Mouse (Mus musculus) left cerebral cortex, postnatal 4 days (tissue): ENCODE data around the gene Bcas1. TPM values are rescaled to one million over a fixed set of nuclear protein-coding genes. Genes with fewer than 3 reads are reported as not detected.
"Not testable (repeated sequence)": the region's sequence is repeated elsewhere in the genome, so short reads cannot be mapped to it uniquely, and the experiment has no call there.

Experiments
- DNase-seq: peaks from one replicate; pipeline ENCODE4 v3.0.0-alpha.2; 2022
- intact Hi-C: fragments of 180-260 bp; cut with DNase I; formaldehyde crosslinking; loops from one replicate; pipeline ENCODE4 v1.15.1; 2025
- total RNA-seq, 2 experiments: library from RNA; stranded (reverse); gene quantifications; 2 replicates each; pipeline ENCODE4 v1.2.3; 2021

The Bcas1 gene
- 10 to 100 TPM; 10.9 to 13.6 TPM for total RNA-seq

DNA sequence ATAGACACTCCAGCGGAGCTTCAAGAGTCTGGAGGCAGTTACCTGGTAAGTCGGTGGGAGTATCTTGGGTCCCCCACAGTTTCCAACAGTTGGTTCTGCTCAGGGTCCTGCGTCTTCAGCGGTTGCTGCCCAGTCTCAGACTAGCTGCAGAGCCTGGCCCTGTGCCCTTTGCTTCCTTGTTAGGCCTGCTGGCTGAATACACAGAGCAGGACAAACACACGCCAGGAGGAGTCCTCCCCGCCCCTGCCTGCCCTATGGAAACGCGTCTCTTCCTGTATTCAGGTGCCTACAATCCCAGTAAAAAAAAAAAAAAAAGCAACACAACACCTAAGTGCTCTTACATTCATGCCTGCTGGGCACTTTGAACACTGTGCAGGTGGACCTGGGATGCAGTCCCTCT is at the start of gene Bcas1:
TSS of gene Bcas1 (minus strand) at position 142 of the 400 bp plus-strand sequence.
- intact Hi-C loops, result no loop called here
- DNase-seq, result no peak

DNA sequence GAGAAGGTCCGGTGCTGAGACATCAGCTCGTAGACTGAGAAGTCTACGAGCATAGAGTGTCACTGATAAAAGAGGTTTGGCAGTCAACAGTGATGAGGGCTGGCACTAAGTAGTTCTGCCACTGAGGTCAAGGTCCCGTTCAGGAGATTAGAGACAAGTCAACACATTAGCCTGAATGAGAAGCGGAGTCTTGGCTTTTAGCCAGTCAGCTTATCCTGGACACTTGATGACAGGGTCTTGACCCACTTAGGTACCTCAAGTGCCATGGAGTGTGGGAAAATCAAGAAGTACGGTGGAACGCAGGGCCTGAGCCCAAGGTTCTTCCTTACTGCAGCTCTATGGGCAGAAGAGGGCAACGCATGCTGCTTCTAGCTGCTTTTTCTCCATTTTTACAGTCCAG is 49.0 kb upstream of the Bcas1 start:
- DNase-seq, result no peak
- intact Hi-C loops, result no loop called here

DNA sequence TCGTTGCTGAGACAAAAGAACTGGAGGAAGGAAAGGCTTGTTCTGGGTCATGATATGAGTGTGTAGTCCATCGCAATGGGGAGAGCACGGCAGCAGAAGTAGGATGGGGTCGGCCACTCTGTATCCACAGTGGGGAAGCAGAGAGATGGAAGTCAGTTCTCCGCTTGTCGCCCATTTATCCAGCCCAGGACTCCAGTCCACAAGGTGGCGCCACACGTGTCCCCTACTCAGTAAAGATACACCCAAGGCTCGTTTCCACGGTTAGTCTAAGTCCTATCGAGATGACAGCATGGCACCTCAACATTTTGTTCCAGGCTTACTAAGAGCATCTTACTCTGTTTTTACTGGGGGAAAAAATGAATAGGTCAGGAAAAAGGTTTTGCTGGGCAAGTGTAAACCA is 48.6 kb upstream of the Bcas1 start:
- DNase-seq, result peak; percentile 18
- intact Hi-C loops, result no loop called here

GRCm38 (mm10) chr2:170475164-170475563 is 47.5 kb upstream of the Bcas1 start:
- DNase-seq, result no peak
- intact Hi-C loops, result no loop called here

DNA sequence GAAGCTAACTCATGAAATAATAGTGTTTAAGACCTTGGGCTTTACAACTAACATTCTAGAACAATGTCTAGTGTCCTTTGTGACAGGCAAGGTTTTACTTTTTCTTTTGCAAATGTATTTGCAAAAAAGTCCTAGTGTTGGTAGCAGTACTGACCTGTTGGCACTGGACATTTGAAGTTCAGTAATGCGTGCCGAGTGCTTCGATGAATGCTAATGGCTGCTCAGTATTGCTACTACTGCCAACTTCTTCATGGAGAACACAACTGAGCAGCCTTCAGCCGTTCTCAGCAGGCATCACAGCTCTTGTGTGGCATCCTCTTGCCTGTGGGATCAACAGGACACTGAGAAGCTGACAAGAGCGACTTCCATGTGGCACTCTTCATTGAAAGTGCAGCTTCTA is 46.5 kb upstream of the Bcas1 start:
- intact Hi-C loops, result no loop called here
- DNase-seq, result no peak

DNA sequence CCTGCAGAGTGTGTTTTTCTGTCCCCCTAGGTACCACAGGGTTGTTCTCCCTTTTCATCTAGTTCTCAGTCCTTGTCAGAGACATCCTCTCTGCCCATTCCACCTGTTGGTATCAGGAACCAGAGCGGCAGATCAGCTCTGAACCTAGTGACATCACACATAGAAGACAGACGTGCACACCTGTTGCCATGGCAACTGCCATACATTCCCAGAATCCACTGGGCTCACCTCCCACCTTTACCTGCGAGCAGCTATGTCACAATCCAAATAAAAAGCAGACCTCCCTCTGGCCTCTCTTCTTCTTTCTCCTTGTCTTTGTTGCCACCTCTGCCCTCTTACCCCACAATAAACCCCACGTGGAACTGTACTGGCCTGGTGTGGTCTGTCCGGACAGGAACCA is 42.9 kb upstream of the Bcas1 start:
- no peak for DNase-seq
- intact Hi-C loops, result no loop called here

DNA sequence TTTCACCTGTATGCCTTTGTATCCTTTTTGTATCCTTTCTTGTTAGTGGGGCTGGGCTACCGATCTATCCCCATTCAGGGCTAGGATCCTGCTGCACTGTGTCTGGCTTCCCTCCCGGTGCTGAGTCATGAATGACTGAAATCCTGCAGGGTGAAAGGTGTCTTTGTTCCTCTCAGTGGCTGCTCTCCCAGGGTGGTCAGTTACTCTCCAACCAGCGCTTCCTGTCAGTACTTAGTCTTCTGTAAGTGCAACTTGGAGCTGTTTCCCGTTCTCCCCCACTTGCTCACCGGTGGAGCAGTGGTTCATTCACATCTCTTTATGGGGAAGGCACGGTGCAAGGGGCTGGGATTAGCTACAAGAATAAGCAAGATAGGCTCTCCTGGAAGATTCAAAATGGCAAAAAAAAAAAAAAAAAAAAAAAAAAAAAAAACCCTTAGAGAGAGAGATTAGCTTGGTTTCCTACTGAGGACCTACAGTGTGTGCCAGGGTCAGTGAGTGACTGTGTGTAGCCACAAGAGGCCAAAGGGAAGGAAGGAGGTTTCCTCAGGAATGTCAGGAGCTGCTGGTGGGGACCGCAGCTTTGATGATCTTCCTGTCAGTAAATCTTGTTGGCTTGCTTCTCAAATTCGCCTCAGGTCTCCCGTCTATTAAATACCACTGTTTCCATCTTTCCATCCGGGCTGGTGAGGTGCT is 42.1 kb upstream of the Bcas1 start:
- DNase-seq, result peak; percentile 17
- intact Hi-C loops, result no loop called here

DNA sequence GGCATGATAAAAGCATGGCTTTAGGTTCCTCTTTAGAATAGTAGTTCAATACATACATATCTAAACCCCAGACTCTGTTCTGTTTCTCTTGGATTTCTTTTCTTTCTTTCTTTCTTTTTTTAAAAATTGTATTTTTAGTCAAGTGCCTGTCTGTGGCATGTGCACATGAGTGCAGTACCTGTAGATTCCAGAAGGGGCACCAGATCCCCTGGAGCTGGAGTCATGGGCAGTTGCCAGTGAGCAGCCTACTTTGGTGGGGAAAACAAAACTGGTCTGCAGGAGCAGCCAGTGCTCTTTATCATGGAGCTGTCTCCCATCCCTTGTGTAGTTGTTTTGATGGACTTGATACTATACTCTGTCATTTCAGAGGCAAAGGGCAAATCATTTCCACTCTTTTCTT is 40.4 kb upstream of the Bcas1 start:
- peak; percentile 31 for DNase-seq
- intact Hi-C loops, result no loop called here

DNA sequence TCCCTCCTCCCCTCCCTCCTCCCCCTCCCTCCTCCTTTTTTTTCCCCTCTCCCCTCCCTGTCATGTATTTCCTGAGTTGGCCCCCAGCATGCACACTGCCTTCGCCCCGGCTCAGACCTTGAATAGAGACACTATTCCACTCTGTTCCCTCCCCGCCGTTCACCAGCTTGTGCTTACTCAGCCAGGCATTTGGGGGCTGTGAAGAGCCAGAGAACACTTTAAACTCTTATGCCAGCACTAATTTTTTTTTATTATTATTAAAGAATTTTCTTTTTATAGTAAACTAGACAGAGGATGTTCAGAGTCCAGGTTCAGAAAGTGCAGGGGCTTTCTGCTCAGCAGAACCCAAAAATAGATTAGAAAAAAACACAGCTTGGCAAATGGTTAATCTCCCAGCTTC is 37.2 kb upstream of the Bcas1 start:
- intact Hi-C loops, result no loop called here
- DNase-seq, result no peak

DNA sequence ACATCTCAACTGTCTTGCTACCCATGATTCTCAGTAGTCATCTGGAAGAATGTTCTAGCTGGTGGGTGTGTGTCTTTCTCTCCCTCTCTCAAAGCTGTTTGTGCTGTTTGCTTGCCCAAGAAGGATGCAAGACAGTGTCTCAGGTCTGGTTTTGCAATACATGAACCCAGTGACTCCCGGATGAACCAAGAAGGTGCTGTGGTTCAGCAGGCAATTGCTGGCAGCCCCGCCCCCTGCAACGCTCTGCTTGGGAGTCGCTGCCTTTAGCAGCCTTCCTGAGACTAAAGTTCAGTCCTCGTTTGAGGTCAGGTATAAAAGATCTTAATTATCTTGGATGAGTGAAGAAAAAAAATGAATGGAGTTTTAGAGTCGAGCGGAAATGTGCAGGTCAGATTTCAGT is 34.0 kb upstream of the Bcas1 start:
- intact Hi-C loops, result no loop called here
- DNase-seq, result no peak

GRCm38 (mm10) chr2:170459805-170460204 is 32.2 kb upstream of the Bcas1 start:
- intact Hi-C loops, result no loop called here
- no peak for DNase-seq

- no peak for DNase-seq
- intact Hi-C loops, result no loop called here
Measured at GRCm38 (mm10) chr2:170459183-170459582, 31.5 kb upstream of the Bcas1 start.

DNA sequence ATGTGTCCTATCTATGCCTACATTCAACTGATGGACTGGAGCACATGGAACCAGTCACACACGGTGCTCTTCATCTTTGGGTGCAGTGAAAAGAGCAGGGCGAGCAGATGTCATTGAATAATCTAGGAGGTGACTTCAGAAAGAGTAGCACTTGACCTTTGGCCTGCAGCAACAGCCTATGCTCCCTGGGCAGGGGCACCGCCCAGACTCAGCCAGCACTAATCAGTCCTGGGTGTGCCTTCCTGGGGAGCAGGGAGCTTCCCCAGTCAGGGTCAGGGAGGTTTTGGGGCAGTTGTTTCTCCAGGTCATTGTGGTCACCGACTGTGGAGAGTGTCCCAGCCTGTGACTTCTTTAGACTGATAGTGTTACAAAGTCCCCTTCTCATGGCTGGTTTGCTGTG is 26.2 kb upstream of the Bcas1 start:
- DNase-seq, intact Hi-C loops: not testable (repeated sequence)

DNA sequence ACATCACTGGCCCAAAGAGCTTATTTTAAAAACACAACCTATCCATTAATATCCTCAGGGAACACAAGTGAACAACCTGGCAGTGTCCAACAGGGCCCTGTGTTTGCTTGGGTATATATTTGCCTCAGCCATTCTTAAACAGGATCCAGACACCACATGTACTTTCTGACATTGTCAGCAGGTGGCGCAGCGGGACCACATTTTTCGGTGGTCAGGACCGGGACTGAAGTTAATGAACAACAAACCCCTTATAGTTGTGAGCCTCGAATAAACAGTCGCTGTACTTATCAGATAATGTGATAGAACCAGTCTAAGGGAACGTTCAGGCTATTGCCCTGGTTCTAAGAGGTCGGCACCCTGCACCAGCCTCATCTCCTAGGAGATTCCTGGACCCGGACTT is 23.3 kb upstream of the Bcas1 start:
- intact Hi-C loops, result loop anchor here (1.0 kb wide), 1 partner anchor 56 kb away; no protein-coding TSS in a partner anchor
- DNase-seq, result peak; percentile 82

- DNase-seq, result no peak
Measured at GRCm38 (mm10) chr2:170447651-170448050, 20.0 kb upstream of the Bcas1 start.

GRCm38 (mm10) chr2:170446843-170447383 is 19.3 kb upstream of the Bcas1 start:
- DNase-seq, result no peak
- intact Hi-C loops, result no loop called here

More at GRCm38 (mm10) chr2:170447651-170448050, 20.0 kb upstream of the Bcas1 start:
- intact Hi-C loops, result no loop called here

GRCm38 (mm10) chr2:170445861-170446260 is 18.2 kb upstream of the Bcas1 start:
- no peak for DNase-seq
- intact Hi-C loops, result no loop called here

DNA sequence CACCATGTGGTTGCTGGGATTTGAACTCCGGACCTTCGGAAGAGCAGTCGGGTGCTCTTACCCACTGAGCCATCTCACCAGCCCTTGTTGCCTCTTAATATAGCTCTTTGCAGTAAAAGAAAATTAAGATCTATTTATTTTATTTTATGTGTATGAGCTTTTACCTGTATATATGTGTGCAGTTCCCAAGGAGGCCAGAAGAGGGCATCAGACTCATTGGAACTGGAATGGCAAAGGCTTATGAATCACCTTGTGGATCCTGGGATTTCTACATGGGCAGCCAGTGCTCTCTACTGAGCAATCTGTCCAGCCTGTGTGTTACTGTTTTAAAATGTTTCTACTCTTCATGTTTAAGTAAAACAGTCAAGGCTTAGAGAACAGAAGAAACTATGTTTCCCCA is 14.9 kb upstream of the Bcas1 start:
- peak; percentile 38 for DNase-seq

GRCm38 (mm10) chr2:170438782-170439181 is 11.1 kb upstream of the Bcas1 start:
- DNase-seq, result no peak
- intact Hi-C loops, result no loop called here

More for the DNA sequence above, 14.9 kb upstream of the Bcas1 start:
- intact Hi-C loops, result no loop called here

DNA sequence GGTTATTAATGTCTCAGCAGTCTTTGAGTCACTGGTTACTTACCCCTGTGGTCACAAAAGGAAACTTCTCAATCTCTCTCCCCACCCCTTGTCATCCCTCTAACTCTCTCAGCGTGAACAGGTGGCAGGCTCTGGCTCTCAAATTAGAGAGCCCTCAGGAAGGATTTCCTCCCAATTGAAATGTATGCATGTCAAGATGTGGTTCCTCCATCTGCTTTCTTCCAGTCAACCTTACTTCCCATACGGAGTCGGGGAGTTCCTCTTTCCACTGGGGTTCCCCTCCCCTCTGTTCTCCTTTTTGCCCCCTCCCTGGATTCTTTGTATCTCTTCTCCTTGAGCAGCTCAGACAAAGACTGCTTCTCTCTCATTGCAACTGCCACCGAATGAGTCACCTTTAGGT is 8.6 kb upstream of the Bcas1 start:
- intact Hi-C loops, result no loop called here
- no peak for DNase-seq

GRCm38 (mm10) chr2:170432152-170432551 is 4.5 kb upstream of the Bcas1 start:
- no peak for DNase-seq
- intact Hi-C loops, result no loop called here

- intact Hi-C loops, result no loop called here
Measured at GRCm38 (mm10) chr2:170428966-170429365, 1.3 kb upstream of the Bcas1 start.

DNA sequence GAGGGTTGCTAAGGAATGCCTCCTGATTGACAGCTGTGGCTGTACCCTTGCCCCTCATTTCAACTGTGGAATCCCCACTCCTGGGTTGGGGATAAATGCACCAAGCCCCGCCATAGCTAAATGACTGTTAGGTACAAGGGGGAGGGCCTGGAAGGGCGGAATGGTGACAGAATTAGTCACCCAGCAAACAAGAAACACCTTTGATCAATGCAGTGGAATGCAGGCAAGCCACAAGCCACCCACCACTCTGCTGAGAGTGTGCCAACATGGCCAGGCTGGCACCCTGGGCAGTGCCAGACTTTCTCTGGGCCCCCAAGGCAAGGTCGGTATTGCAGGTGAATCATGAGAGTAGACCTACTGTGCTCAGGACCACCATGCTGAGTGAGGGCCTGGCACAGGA is 3.5 kb downstream of the Bcas1 start:
- intact Hi-C loops, result no loop called here
- DNase-seq, result no peak

More at GRCm38 (mm10) chr2:170428966-170429365, 1.3 kb upstream of the Bcas1 start:
- DNase-seq, result no peak
